Mouse (Mus musculus) small intestine, adult 2 months (tissue): ENCODE results near the gene Cdc42ep1.

Experiments
- CTCF ChIP-seq: fragments of 200-500 bp; IDR thresholded peaks from 2 replicates; pipeline ENCODE4 v1.5.1; 2012; ENCODE audit warnings: low read depth, mild to moderate bottlenecking, control low read depth, inconsistent platforms, low read length, moderate library complexity, mixed read lengths; ENCODE audit not compliant: insufficient replicate concordance, insufficient read length; ENCODE audit errors: extremely low read depth
- POLR2A ChIP-seq: fragments of 200-500 bp; IDR thresholded peaks from 2 replicates; pipeline ENCODE4 v1.6.1; 2012; ENCODE audit warnings: low read depth, mild to moderate bottlenecking, control low read depth, inconsistent platforms, low read length, moderate library complexity

DNA sequence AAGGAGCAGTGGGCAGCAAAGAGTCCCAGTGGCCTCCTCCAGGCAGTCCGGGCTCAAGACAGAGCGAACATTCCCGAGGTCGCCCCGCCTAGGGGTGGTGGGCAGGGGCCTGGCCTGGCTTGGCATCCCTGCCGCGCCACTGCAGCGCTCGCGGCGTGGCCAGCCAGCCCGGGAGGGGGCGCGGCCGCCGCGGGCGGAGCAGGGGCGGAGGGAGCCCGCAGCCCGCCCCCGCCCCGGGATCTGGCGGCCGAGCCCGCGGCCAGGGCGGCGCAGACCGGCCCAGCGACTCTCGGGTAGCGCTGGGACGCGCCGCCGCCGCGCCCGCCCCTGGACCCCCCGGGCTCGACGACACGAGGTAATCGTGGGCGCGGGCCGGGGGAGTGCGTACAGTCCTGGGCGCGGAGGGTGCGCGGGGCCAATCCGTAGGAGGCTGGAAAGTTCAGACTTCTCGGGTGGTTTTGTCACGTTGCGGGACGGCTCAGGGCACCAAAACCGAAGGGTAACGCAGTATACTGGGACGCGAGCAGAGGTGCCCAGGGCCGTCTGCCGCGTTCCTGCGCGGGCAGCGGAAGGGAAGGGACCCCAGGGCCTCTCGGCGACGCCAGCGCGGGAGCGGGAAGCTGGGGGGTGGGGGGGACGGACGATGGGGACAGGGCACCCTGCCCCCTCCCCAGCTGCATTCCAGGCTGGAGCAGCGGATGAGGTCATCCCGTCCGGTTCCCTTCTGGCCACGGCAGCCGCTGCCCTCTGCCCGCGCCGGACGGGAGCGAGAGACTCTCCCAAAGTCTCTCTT is at the start of gene Cdc42ep1:
- TF ChIP-seq CTCF = no peak
- peak; percentile 47; the same call in 1 of the 2 replicates for TF ChIP-seq POLR2A
